Mouse (Mus musculus) kidney, embryonic 16.5 days (tissue): ENCODE results near the gene Prkag2. TPM values are rescaled to one million over a fixed set of nuclear protein-coding genes. Genes with fewer than 3 reads are reported as not detected.

Experiments
- ATAC-seq: fragments of 200-750 bp; cut with Nextera tagmentation; 2 replicates; pipeline ENCODE4 v1.8.0; 2017; ENCODE audit warnings: moderate TSS enrichment; ENCODE audit not compliant: low FRiP score, low TSS enrichment
- H3K27ac ChIP-seq: fragments of 300-500 bp; sonication (generic); 2 replicates; pipeline ENCODE4 v1.5.1; 2014; ENCODE audit warnings: low read length
- H3K27me3 ChIP-seq: fragments of 300-500 bp; sonication (generic); 2 replicates; pipeline ENCODE4 v1.6.1; 2014; ENCODE audit warnings: low read length, control low read depth, mixed read lengths; ENCODE audit not compliant: insufficient read depth
- H3K36me3 ChIP-seq: fragments of 300-500 bp; sonication (generic); 2 replicates; pipeline ENCODE4 v1.6.1; 2014; ENCODE audit warnings: low read length, control low read depth, mixed read lengths; ENCODE audit not compliant: insufficient read depth
- H3K4me1 ChIP-seq: fragments of 300-500 bp; sonication (generic); 2 replicates; pipeline ENCODE4 v1.6.1; 2014; ENCODE audit warnings: low read length, control low read depth, mixed read lengths; ENCODE audit not compliant: insufficient read depth
- H3K4me2 ChIP-seq: fragments of 300-500 bp; sonication (generic); replicated peaks from 2 replicates; pipeline ENCODE4 v1.6.1; 2014; ENCODE audit warnings: low read depth, low read length
- H3K4me3 ChIP-seq: fragments of 300-500 bp; sonication (generic); 2 replicates; pipeline ENCODE4 v1.5.1; 2014; ENCODE audit warnings: mild to moderate bottlenecking, low read length
- H3K9ac ChIP-seq: fragments of 300-500 bp; sonication (generic); replicated peaks from 2 replicates; pipeline ENCODE4 v1.6.1; 2014; ENCODE audit warnings: low read length
- H3K9me3 ChIP-seq: fragments of 300-500 bp; sonication (generic); 2 replicates; pipeline ENCODE4 v1.6.1; 2016; ENCODE audit warnings: low read length, control low read depth
- WGBS: fragments of 180-500 bp; shearing (Covaris S2); extraction: QIAGEN DNeasy Blood & Tissue Kit; methylation state at CpG from one replicate; pipeline ENCODE4 v1.1.7; 2014; 5-methylcytosine and 5-hydroxymethylcytosine counted together
- polyA plus RNA-seq: library from polyadenylated mRNA; unstranded; fragments of >200 nt; fragmentation: Nextera tagmentation; extraction: Ambion mirVana; gene quantifications from 2 replicates; pipeline ENCODE4 v1.2.1, GENCODE M21; 2015

Gene Prkag2
- polyA plus RNA-seq, 1 experiment from 2014 or later = 43.4 TPM

- Histone ChIP-seq H3K9me3 (no peaks in the 10 kb centered on the region), H3K4me1 (0 out of 2 replicates have a peak, but pooled peaks cover 5% of the 10 kb centered on the region), H3K36me3 (no peaks in the 10 kb centered on the region), H3K9ac (no peak overlapping the region), H3K27ac (no peak overlapping the region), H3K4me3 (no peak overlapping the region), H3K27me3 (no peaks in the 10 kb centered on the region), H3K4me2 (no peak overlapping the region)
- ATAC-seq = no peak
- WGBS = 28% methylated on average over 8 of the region's 8 CpGs
These were observed 172.7 kb downstream of the Prkag2 start for GRCm38 (mm10) chr5:24927706-24928105.

- Histone ChIP-seq H3K4me2 (no peak overlapping the region), H3K4me1 (no peaks in the 10 kb centered on the region), H3K9me3 (no peaks in the 10 kb centered on the region), H3K27ac (no peak overlapping the region), H3K36me3 (no peaks in the 10 kb centered on the region), H3K9ac (no peak overlapping the region), H3K4me3 (no peak overlapping the region), H3K27me3 (no peaks in the 10 kb centered on the region)
- WGBS = 63% methylated on average over 1 of the region's 1 CpGs
- peak; percentile 74 for ATAC-seq
These were observed 181.3 kb downstream of the Prkag2 start for GRCm38 (mm10) chr5:24919155-24919554.

DNA sequence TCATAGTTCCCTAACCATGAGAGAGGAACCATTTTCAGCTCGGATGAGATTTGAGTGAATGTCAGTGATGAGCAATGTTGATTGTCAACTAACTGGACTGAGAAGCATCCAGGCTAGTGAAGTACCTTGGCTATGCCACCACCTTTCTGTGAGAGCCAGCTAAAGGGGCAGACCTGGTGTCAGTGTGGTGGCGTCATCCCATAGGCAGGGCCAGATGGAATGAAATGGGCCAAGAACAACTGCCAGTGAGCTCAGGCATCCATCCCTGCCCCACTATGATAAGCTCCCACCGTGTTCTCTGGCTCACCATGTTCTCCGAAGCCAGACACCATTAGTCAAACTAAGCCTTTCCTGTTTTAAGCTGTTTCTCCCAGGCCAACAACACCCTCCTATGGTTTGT is 183.9 kb downstream of the Prkag2 start:
- Histone ChIP-seq H3K9ac (no peak overlapping the region), H3K27me3 (no peaks in the 10 kb centered on the region), H3K36me3 (no peaks in the 10 kb centered on the region), H3K27ac (no peak overlapping the region), H3K9me3 (no peaks in the 10 kb centered on the region), H3K4me2 (no peak overlapping the region), H3K4me3 (no peak overlapping the region), H3K4me1 (no peaks in the 10 kb centered on the region)
- ATAC-seq = no peak
- 80% methylated on average over 4 of the region's 4 CpGs for WGBS

DNA sequence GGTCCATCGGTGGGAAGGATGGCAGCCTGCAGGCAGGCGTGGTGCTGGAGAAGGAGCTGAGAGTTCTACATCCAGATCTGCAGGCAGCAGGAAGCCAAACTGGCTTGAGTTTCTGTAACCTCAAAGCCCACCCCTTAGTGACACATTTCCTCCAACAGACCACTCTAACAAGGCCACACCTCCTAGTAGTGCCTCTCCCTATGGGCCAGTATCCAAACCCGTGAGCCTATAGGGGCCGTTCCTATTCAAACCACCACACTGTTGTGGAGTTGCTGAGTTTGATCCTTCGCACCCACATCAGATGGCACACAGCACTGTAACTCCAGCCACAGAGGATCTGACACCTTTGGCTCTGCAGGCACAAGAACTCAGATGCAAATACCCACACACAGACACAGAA is 185.3 kb downstream of the Prkag2 start:
- Histone ChIP-seq H3K27me3 (no peaks in the 10 kb centered on the region), H3K27ac (no peak overlapping the region), H3K9me3 (no peaks in the 10 kb centered on the region), H3K4me3 (no peak overlapping the region), H3K4me1 (no peaks in the 10 kb centered on the region), H3K9ac (no peak overlapping the region), H3K4me2 (no peak overlapping the region), H3K36me3 (no peaks in the 10 kb centered on the region)
- ATAC-seq = no peak
- WGBS = 64% methylated on average over 5 of the region's 5 CpGs

GRCm38 (mm10) chr5:24913656-24914055 is 186.8 kb downstream of the Prkag2 start:
- WGBS = 77% methylated on average over 6 of the region's 6 CpGs

DNA sequence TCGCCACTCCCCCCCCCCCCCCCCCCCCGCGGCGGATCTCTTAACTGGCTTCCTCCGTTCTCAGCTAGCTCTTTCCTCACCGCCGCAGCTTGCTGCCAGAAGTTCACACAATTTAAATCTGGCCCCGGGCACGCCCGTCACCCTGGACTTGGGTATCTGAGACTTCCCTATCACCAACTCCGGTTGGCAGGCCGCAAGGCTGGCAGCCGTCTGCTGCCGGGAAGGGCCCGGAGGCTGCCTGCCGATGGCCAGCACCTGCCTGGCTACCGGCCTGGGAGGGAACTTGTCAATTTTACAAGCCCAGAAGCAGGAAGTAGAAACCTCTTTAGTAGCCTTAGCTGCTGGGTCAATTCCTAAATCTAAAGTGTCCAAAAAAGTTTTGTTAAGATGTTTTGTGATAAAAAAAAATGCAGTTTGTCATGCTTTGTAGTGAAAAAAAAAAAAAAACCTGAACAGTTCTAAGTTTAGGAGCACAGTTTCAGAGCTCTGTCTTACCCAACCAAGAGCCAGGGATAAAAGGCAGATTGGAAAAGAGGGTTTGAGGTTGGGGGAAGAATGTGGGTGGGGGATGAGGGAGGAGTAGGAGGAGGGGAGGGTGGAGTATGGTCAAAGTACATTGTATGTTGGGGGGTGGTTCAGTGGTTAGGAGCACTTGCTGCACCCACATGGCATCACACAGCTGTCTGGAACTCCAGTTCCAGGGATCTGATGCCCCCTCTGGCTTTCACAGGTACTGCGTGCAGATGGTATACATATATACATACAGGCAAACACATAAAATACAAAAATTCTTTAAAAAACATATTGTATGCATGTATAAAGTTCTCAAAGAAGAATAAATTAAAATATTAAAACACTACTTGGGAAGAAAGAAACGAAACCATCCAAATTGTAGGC is 191.4 kb downstream of the Prkag2 start:
- Histone ChIP-seq H3K36me3 (no peaks in the 10 kb centered on the region), H3K4me2 (peak overlapping the region; percentile 81), H3K9me3 (no peaks in the 10 kb centered on the region), H3K9ac (peak overlapping the region; percentile 91), H3K4me1 (peaks cover 15% of the 10 kb centered on the region), H3K4me3 (peak overlapping the region; percentile 86), H3K27me3 (no peaks in the 10 kb centered on the region), H3K27ac (peak overlapping the region; percentile 97)
- ATAC-seq = peak; percentile 63; the same call in 1 of the 2 replicates
- WGBS = 11% methylated on average over 17 of the region's 19 CpGs

More at GRCm38 (mm10) chr5:24913656-24914055, 186.8 kb downstream of the Prkag2 start:
- Histone ChIP-seq H3K36me3 (no peaks in the 10 kb centered on the region), H3K4me1 (no peaks in the 10 kb centered on the region), H3K9me3 (no peaks in the 10 kb centered on the region), H3K27ac (no peak overlapping the region), H3K4me2 (no peak overlapping the region), H3K9ac (no peak overlapping the region), H3K4me3 (no peak overlapping the region), H3K27me3 (no peaks in the 10 kb centered on the region)
- no peak for ATAC-seq

GRCm38 (mm10) chr5:24908141-24908819 is 192.2 kb downstream of the Prkag2 start:
- Histone ChIP-seq H3K9ac (peak overlapping the region; percentile 91), H3K36me3 (no peaks in the 10 kb centered on the region), H3K27me3 (no peaks in the 10 kb centered on the region), H3K9me3 (no peaks in the 10 kb centered on the region), H3K4me2 (peak overlapping the region; percentile 81), H3K4me3 (peak overlapping the region; percentile 86), H3K4me1 (peaks cover 15% of the 10 kb centered on the region), H3K27ac (peak overlapping the region; percentile 97)
- under 1% methylated on average over 70 of the region's 87 CpGs for WGBS
- ATAC-seq = peak; percentile 97

- no peaks in the 10 kb centered on the region for H3K27me3 ChIP-seq
- under 1% methylated on average over 26 of the region's 26 CpGs for WGBS
- peaks cover 15% of the 10 kb centered on the region for H3K4me1 ChIP-seq
These were observed 192.7 kb downstream of the Prkag2 start for GRCm38 (mm10) chr5:24907737-24908136.

GRCm38 (mm10) chr5:24906844-24907243 is 193.6 kb downstream of the Prkag2 start:
- 77% methylated on average over 9 of the region's 9 CpGs for WGBS
- H3K4me3 ChIP-seq = peak overlapping the region; percentile 86
- no peaks in the 10 kb centered on the region for H3K9me3 ChIP-seq
- peaks cover 15% of the 10 kb centered on the region for H3K4me1 ChIP-seq
- H3K9ac ChIP-seq = no peak overlapping the region; the same call in 1 of the 2 replicates
- H3K4me2 ChIP-seq = peak overlapping the region; percentile 81
- H3K27me3 ChIP-seq = no peaks in the 10 kb centered on the region
- H3K27ac ChIP-seq = no peak overlapping the region
- no peak for ATAC-seq
- H3K36me3 ChIP-seq = no peaks in the 10 kb centered on the region

More at GRCm38 (mm10) chr5:24907737-24908136, 192.7 kb downstream of the Prkag2 start:
- peak; percentile 55 for ATAC-seq
- peak overlapping the region; percentile 91 for H3K9ac ChIP-seq
- H3K9me3 ChIP-seq = no peaks in the 10 kb centered on the region
- peak overlapping the region; percentile 97 for H3K27ac ChIP-seq
- peak overlapping the region; percentile 86 for H3K4me3 ChIP-seq
- H3K4me2 ChIP-seq = peak overlapping the region; percentile 81
- H3K36me3 ChIP-seq = no peaks in the 10 kb centered on the region
